Mouse (Mus musculus) kidney, postnatal 4 days (tissue): ENCODE data around the gene Rsad2.
"Not testable (repeated sequence)": the region's sequence is repeated elsewhere in the genome, so short reads cannot be mapped to it uniquely, and the experiment has no call there.

Experiments used
- DNase-seq, 2 experiments: peaks; one replicate each; pipeline ENCODE4 v3.0.0; 2021; ENCODE audit warnings: mixed read lengths in 2 of 2

The Rsad2 gene

DNA sequence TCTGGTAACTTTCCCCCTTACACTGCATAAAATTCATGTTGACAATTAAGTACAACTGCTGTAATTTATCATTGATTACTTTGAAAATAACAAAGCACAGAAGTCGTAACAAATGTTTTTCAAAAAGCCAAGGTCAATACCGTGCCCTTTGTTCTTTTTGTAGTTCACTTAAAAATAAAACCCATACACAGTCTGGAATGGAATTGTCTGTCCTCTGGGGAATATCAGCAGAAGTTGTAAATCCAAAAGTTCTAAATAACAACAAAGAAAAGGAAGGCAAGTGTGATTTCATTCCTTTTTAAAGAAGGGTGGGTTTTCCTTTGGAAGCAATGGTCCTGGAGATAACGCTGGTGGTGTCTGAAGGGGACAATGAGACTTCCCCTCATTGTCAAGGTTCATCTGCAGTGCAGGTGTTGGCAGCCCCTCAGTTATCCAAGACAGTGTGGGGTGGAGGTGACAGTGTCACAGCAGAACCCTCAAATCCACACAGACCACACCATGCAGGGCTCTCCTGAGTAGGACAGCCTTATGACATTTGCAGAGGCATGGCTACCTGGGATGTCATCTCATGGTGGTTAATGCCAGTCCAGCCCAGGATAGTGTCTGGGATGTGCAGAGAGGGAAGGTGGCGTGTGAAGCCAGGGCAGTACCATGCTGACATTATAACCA, 9.7 kb downstream of the Rsad2 start:
- no peak for DNase-seq

DNA sequence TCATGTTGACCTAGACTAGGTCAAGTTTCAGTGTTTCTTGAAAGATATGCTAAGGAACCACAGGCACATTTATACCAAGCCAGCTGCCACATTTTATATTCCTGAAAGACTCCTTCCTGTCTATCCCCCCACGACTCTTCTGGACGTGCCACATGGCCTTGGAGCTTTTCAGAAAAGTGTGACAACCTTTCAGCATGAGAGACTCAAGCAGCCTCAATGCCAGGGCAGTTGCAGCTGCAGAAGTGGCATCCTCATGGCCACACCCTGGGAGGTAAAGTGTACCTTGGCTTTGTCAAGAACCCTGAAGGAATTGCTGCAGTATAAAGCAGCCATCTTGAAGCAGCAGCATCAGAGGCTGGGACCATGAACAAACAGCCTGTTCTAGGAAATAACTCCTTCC, 11.7 kb downstream of the Rsad2 start:
- no peak for DNase-seq

DNA sequence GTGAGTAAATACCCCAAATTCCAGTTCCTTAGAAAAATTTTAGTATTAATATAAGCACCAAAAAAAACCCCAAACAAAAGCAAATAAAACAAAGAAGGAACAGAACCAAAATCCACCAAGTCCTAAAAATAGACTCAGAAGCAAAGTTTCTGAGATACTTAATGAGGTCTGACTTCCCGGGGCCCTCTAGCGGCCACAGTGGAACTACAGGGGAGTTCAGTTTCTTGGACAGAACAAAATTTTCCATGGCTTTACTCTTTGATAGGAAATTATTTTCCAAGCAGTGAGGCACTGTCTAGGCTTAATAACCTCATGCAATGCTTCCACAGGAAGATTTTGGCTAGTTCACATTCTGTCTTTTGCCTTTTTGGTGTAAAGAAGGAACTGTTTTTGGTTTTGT, 12.2 kb downstream of the Rsad2 start:
- peak; percentile 91 to 92 for DNase-seq

- peak in 1 of 2 experiments; percentile 9 for DNase-seq
Observed at GRCm38 (mm10) chr12:26439366-26439765, 16.9 kb downstream of the Rsad2 start.

GRCm38 (mm10) chr12:26437950-26438349, 18.3 kb downstream of the Rsad2 start:
- no peak for DNase-seq

DNA sequence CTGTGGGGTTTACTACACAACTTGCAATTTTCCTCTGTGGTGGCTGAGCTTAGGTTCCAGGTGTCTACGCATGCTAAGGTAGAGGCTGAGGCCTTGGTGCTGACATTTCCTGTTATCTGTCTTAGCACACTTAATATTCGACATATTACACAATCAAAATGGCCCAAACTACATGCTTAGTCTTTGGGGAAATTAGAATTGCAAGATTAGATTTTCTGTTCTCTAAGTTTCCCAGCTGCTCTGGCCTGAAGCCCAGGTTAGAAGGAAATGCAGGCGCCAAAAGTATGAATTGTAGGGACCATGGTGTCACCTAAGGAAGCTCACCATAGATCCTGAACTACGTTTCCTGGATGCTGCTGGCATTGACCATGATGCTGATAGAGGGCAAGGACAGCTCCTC, 19.9 kb downstream of the Rsad2 start:
- DNase-seq, result peak in 1 of 2 experiments; percentile 37

GRCm38 (mm10) chr12:26428771-26429170, 27.5 kb downstream of the Rsad2 start:
- DNase-seq, result not testable (repeated sequence)

- DNase-seq, result no peak
Observed at GRCm38 (mm10) chr12:26424841-26425240, 31.4 kb downstream of the Rsad2 start.

DNA sequence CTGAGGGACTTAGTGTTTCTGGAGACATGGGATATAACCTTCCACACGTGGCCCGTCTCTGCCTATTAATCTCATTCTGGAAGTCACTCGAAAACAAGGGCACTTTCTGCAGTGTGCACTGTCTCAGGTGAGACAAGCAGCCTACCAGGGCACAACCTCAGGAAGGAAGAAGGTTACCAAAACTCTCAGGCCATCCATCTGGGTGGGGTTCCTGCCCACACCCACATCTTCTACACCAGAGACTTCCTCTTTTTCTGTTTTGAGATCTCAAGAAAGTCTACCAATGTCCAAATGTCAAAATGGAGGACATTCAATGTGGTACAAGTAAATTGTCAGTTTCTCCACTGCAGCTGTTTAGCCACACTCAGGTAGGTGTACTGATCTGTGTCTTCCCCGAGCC, 37.9 kb downstream of the Rsad2 start:
- no peak for DNase-seq

DNA sequence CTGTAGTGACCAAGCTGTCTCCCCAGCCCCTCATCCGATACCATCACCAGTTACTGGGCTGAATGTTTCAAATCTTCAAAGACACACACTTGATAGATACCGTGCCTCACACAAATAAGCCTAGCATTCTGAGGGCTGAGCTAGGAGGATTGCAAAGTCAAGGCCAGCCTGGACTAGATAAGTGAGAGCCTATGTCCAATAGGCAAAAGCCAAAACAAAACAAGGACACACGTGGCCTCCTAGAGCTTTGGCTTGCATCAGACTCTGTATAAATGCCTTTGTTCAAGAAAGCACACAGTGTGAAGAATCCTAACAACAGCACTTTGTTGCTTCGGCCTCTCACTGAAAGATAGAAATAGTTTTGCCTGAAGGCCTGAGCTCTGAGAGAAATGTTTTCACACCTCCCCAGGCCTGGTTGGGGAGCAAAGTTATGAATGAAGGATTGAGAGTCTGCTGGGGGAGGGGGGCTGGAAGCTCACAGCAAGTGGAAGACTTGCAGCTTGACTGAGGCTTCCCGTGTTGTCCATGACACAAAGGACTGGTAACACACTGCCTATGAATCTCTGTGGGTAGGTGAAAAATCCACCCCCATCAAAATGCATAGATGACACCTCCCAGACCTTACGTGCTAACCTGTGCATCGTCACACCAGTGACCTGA, 39.5 kb downstream of the Rsad2 start:
- DNase-seq, result no peak

GRCm38 (mm10) chr12:26415104-26415771, 41.0 kb downstream of the Rsad2 start, which contains the start of gene Rnf144a:
Gene Rnf144a (minus strand): TSS chr12:26415254.
- peak; percentile 96 to 98 for DNase-seq

GRCm38 (mm10) chr12:26414451-26415103, 41.7 kb downstream of the Rsad2 start:
- peak; percentile 68 to 79 for DNase-seq

GRCm38 (mm10) chr12:26413961-26414411, 42.3 kb downstream of the Rsad2 start:
- DNase-seq, result peak; percentile 32 to 55

DNA sequence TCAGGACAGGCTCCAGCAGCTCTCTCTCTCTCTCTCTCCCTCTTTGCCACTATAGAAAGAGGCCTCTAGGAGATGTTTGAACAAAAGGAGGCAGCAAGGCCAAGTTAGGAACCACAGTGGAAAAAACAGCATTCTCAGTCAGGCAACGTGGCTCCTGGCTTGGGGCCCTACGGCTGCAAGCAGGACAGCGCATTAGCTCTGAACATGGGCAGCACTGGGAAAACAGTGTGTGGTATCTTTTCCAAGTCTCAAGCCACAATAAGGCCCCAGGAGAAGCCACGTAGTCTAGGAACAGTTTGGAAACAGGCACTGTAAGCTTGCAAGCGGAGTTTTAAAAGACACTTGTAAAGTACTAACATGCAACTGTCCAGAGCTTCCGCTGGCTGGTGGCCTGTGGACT, 43.5 kb downstream of the Rsad2 start:
- peak in 1 of 2 experiments; percentile 32 for DNase-seq

DNA sequence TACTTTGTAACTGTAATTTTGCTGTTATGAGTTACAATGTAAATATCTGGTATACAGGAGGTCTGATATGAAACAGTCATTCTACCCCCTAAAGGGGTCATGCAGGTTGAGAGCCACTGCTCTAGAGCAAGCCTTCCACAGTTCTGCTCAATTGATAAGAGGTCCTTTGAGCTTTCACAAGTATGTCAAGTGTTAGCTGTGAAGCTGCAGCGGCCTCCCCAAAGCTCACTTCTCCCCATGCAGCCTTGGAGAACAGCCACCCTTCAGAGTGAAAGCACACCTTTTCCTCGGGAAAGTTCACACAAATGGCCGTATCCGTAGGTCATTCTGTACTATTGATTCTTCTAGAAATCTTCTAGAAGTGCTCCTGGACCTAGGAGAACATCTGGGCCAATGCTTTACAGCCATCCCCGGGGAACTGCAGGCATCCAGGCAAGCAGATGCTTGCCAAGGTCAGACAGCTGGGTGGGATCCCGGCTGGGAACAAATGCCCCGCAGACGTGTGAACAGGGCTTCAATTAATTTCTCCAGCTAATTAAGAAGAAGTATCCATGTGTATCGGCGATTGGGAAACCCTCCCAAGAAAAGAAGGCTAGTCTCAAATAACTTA, 44.3 kb downstream of the Rsad2 start:
- peak in 1 of 2 experiments; percentile 31 for DNase-seq

GRCm38 (mm10) chr12:26410443-26410842, 45.8 kb downstream of the Rsad2 start:
- DNase-seq, result no peak

DNA sequence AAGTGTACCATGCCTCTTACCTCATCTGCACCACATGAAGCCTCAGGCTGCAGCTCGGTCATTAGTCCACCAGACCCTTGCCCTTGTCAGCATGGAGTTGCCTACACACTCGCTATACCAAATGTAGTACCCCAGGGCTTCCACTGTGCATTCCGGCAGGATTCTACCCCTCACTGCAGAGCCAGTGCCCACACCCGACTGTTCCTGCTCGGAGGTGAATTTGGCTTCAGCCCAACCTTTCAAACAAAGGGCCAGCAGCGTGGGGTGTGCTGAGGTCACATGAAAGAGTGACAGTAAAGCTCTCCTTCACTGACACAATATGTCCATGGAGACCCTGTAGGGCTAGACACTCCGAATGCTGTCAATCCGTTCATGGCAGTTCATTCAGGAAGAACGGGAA, 47.5 kb downstream of the Rsad2 start:
- DNase-seq, result no peak

- DNase-seq, result peak in 1 of 2 experiments; percentile 35
Observed at GRCm38 (mm10) chr12:26404781-26405702, 51.2 kb downstream of the Rsad2 start.

DNA sequence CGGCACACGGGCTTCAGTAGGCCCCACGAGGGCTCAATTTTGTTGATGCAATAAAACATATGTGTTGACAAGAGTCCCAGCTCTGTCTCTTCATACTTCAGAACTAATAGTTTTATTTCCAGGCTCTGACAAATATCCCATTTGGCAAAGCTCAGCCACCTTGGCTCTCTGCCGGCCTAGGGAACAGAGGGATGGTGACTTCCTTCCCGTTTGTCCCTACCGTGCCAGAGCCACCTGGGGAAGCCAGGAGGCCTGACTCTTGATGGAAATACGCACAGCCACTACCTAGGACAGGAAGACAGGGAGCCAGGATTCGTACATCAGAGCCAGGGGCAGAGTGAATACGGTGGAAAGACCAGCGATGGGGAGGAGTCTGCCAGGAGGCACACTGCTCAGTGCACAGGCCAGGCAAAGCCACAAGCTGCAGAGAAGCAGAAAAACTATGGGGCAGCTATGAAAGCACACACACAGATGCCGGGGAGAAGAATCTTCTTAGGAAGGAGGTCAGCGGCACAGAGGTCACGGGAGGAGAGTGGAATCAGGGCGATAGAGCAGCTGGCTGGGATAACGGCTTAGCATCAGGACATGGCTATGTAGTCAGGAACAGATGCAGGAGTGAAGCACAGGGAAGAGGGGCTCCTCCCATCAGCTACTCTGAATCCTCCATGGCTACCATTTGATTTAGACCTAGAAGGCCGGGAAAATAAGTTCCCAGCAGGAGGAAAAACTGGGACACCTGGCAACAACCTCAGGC, 52.7 kb downstream of the Rsad2 start:
- DNase-seq, result peak; percentile 69 to 75

- no peak for DNase-seq
Observed at GRCm38 (mm10) chr12:26401696-26402470, 54.4 kb downstream of the Rsad2 start.
